Mouse (Mus musculus) neutrophil, adult 59 days (primary cell): ENCODE results near the gene Hmg20a. TPM values are rescaled to one million over a fixed set of nuclear protein-coding genes. Genes with fewer than 3 reads are reported as not detected.

ENCODE experiments used
- total RNA-seq, 2 experiments: library from RNA; stranded (reverse); gene quantifications; 1 replicate in 1 of 2; 2 replicates in 1 of 2; pipeline ENCODE4 v1.2.4; 2023

The Hmg20a gene
- 10 to 100 TPM; 16.3 to 20.4 TPM for total RNA-seq

DNA sequence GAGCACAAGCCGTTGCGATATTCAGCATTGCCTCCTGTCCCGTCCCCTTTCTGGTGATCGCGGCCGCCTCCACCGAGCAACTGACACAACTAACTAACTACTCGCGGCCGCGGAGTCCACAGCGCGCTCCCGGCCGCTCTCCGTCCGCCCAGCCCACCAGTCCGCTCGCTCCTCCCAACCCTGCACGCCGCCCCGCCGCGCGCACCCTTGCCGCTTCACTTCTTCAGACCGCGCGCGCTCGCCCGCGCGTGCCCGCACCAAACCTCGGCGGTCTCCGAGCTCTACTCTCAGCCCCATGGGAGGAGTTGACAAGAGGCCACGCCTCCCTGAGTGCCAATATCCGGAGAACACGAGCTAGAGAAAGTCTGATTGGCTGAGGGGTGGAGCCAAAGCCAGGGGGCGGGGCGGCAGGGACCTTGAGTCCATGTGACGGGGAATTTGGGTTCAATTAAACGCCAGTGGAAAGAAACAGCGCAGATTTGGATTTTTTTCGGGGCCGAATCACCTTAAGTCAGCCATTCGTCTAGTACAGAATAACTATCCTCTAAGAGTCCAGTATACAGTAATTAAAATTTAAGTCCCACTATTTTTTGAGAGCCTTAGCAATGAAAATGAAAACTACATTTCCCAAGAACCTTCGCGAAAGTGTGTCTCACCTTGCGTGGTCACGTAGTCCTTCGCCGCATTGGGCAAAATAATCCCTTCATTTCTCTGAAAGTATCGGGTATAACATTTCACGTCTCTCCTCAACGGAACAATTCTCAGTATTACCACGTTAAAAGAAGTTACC lies at the start of gene Hmg20a, which contains the start of gene Peak1:
TSS of gene Hmg20a (plus strand) at position 662 of the 790 bp plus-strand sequence.
TSS of gene Peak1 (minus strand) at position 120 of the 790 bp plus-strand sequence.

Other genes starting within 250 kb of the Hmg20a start
- gene Peak1, start 542 bp upstream of the Hmg20a start, total RNA-seq, result 1 to 10 TPM; 7.7 to 9.1 TPM